Mouse (Mus musculus): Measurements from ENCODE around the gene D17Wsu92e. TPM values are rescaled to one million over a fixed set of nuclear protein-coding genes. Genes with fewer than 3 reads are reported as not detected.
"Not testable (repeated sequence)": the region's sequence is repeated elsewhere in the genome, so short reads cannot be mapped to it uniquely, and the experiment has no call there.

Gene D17Wsu92e
- total RNA-seq (2015) (40.4 and 43.6 TPM in 2 replicates), total RNA-seq (2017) (60.4 and 72.7 TPM in 2 replicates)

DNA sequence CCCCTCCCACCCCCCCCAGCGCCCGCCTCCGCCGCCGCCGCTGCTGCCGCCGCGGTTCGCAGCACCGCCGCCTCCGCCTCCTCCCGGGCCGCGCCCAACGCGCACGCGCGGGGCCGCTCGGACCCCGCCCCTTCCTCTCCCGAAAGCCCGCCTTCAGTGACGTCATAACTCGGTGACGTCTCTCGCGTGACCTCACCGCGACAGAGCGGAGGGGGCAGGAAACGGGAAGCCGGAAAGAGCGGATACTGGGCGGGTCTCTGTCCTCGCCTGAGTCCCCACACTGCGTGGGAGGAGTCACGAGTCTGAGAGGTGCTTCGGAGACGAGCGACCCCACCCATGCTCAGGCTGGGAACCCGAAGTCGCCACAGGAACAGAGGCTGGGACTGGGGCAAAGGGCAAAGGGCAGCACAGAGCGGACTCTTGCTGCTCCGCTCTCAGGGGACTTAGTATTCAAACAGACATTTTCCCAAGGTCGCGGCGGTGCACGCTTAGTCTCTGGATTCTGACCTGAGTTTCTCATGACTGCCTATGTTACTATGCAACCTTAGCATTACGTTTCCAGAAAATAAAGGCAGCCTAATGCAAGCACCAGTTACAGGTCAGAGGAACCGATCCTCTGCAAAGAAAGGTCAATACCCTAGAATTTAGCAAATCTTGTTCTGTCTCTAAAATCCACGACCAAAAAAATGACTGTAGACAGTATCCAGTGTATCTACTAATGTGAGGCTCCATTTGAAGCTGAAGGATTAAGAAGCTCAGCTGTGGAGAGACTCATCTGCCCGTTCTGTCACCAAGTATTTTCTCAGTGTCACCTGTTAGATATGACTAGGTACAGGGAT is at the start of gene D17Wsu92e:
D17Wsu92e (minus strand) TSS at position 81 of the 839 bp plus-strand sequence.
- peak; percentile 90 for ATAC-seq (ENCODE audit: poor library complexity, severe bottlenecking)

DNA sequence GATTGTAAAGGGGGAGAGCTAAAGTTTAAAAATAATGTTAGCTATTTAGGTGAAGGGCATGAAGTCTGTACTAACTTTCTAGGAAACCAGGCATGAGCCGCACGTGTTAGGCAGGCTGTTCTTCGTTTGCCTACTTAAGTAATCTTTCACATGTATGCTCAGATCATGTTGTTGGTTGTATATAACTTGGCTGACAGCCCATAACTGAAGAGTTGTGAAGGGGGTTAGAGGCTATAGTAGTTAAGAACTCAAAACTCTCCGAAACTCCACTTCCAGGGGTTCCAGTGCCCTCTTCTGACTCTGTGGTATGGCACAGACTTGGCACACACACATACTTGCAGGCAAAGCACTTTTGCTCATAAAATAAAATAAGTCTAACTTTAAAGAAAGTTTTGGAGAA is 46.3 kb upstream of the D17Wsu92e start:
- no peak for ATAC-seq (ENCODE audit: poor library complexity, severe bottlenecking)

DNA sequence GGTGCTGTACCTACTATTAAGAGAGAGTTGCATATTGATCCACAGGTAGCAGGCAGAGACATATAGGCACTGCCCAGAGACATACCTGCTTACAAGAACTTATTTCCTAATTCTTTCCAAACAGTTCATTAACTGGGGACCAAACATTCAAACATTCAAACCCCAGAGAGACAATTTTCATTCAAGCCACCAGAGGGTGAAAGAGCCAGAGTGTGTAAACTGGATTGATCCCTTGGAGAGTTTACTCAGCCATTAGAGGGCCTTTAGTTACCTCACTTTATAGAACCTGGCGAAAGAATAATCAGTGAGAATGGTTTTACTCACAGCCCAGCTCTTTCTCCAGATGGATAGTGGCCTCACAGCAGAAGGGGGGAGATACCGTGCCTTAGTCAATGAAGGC is 45.0 kb upstream of the D17Wsu92e start:
- ATAC-seq (ENCODE audit: poor library complexity, severe bottlenecking), result no peak

DNA sequence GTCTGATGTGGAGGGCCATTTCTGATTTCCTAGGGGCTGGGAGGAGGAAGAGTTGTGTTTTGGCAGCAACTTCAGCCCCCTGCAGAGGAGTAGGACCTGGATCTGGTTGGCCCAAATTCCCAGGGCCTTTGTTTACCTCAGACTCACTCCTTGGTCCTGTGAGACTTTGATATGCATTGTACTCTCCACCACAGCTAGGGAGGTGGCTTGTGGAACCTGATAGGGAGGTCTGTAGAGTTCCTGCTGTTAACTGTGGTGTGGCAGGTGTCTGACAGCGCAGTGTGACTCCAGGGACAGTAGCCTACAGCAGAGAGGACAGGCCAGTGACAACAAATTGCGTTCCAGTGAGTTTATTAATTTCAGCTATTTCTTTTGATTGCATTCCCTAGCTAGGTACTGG is 38.7 kb upstream of the D17Wsu92e start:
- ATAC-seq (ENCODE audit: poor library complexity, severe bottlenecking), result no peak

DNA sequence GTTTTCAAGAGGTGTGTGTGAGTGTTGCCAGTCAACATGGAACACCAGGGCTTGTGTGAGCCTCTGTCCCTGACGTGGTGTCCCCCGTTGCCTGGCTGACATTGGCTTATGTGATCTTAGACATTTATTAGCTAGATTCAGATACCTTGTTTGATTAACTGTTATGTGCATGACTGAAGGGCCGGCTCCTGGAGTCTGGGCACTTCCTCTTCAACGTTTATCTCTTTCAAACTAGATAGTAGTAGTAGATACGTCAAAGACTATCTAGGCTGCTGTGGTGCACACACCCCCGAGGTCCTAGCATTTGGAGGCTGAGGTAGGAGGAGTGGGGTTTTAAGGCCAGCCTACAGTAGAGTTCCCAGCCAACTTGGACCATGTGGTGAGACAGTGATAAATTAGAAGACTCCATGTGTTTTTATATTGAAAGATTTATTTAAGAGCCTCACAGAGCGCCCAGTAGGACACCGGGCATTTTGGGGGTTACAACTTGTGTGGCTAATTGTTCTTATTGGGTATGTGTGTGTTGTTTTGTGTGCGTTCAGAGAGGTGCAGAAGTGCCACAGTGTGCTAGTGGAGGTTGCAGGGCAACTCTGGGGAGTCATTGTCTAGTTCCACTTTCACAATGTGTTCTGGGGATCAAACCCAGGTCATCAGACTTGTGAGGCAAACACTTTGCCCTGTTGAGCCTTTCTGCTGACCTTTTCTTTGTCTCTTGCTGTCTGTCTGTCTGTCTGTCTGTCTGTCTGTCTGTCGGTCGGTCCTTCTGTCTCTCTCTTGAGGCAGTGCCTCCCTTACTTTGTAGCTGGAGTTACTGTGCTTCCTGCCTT is 37.4 kb upstream of the D17Wsu92e start:
- ATAC-seq (ENCODE audit: poor library complexity, severe bottlenecking), result peak; percentile 33

DNA sequence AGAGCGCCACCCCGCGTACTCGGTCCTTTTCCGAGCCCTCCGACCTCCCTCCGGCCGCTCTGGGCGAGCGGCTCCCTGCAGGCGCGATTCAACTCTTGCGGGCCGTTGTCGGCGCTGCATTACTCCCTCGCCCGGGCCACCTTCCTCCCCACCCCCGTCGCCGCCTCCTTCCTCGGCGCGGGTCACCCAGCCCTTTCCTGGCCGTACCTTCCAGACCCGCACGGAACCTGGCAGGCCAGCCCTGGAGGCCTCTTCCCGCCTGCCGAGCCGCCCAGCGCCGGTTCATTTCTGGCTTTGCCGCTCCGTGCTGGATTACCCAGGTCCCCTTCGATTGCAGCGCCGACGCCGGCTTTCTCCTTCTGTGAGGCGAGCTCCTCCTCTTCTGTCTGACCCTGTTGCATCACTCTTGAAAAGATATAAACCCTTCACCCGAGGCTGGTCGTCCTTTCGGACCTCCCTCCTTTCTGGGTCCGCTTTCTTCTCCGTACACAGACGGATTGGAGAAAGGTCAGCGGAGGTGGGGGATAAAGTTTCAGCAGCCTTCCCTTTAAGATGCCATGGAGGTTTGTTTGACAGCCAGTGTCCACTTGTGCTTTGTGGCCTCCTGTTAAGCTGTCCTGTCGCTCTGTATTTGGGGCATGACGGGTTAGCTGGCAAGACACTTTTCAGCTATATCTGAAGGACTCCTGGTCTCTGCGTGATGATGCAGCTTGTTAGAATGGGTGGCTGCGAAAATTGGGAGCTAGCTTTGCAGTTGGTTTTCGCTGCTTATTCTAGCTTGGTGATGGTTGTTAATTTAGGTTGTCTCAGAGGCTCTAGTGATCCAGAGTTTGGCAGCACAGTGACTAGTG is 36.6 kb upstream of the D17Wsu92e start:
- ATAC-seq (ENCODE audit: poor library complexity, severe bottlenecking), result peak; percentile 41

DNA sequence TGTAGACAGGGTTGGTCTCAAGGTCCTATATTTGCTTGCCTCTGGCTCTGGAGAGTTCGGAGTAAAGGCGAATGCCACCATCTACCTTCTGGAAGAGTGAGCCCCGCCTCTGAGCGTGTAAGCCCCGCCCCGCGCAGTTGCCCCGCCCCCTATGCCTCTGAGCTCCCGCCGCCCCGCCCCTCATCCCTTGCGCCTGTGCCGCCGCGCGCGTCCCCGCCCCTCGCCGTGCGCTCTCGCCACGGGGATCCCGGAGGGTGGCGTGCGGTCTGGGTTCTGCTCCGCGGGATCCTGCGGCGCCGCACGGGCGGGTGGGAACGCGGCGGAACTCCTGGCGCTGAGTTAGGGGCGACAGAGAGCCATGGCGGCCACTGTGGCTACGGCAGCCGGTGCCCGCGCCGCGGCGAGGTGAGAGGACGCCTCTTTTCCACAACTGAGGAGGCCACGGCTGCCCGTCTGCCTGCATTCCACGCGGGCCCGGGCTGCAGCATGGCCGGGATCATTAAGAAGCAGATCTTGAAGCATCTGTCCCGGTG is 35.9 kb upstream of the D17Wsu92e start, which contains the start of gene Uhrf1bp1:
Uhrf1bp1 (plus strand) TSS at position 177 of the 533 bp plus-strand sequence.
- peak; percentile 87 for ATAC-seq (ENCODE audit: poor library complexity, severe bottlenecking)

DNA sequence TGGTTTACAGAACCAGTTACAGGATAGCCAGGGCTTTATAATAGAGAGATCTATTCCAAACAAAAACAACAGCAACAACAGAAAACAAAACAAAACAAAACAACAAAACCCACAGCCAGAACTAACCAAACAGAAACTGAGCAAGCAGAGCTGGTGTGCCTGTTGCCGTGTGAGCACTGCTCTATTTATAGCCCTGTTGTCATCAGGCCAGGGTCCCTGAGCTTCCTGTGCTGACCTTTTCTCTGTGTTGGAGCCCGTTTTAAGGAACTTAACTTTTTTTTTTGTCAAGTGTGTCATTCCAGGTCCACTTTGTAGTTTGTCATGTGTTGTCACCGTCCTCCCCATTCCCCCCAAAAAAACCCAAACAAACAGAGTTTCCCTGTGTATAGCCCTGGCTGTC is 30.6 kb upstream of the D17Wsu92e start:
- ATAC-seq (ENCODE audit: poor library complexity, severe bottlenecking), result 0 out of 2 replicates have a peak, but pooled peaks have one; percentile 49

DNA sequence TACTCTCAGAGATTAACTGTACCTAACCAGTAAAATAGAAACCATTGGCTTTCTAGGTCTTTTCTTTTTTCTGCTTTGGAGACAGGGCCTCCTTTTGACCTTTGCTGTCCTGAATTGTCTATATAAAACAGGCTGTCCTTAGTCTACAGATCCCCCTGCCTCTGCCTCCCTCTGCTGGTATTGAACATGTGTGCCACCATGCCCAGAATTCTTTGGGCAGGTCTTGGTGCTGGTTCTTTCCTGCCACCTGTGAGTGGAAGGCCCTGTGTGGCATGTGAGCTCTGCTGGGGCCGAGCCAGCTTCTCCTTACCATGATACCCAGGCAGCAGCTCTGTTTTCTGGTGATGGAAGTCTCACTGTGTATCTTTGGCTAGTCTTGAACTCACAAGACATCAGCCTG is 27.9 kb upstream of the D17Wsu92e start:
- ATAC-seq (ENCODE audit: poor library complexity, severe bottlenecking), result no peak

DNA sequence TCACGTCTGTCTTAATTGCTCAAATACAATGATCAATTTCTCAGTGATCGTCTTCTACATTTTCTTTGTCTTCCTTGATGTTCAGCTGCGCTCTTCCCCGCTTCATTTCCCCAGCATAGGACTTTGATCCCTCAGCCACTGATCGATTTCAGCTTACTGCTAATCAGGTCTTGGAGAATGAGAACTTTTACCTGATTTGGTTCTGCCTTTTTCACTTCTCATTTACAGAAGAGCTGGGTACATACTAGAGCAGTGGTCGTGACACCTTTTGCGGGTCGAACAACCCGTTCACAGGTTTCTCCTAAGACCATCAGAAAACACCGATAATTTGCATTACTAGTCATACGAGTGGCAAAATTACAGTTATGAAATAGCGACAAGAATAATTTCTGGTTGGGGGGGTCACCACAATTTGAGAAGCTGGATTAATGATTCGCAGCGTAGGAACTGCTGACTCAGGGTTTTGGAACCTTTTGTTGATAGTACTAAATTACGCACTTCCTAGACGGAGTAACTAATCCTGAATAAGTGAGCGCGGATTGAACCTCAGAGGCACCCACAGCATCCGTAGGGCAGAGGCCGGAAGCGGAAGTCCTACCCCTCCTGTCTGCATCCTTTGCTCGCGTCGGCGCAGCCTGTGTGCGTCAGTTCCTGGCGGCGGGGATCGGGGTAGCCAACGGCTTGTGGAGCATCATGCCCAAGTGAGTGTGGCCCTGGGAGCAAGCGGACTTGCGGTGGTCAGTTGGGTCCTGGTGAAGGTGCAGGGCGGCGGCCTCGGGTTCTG is 19.2 kb upstream of the D17Wsu92e start:
- peak; percentile 100 for ATAC-seq (ENCODE audit: poor library complexity, severe bottlenecking)

DNA sequence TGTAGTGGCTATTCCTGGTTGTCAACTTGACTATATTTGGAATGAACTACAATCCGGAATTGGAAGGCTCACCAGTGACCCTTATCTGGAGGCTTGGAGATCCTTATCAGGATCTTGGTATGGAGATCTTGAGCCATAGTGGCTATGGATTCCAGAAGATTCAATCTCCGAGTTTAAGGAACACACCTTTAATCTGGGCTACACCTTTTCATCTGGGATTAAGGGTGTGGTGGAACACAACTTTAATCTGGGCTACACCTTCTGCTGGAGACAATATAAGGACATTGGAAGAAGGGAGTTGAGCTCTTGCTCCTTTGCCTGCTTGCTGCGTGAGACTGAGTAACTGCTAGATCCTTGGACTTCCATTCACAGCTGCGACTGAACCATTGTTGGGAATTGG is 17.4 kb upstream of the D17Wsu92e start, which contains the start of gene Snrpc:
Snrpc (plus strand) TSS at position 301 of the 400 bp plus-strand sequence.
- not testable (repeated sequence) for ATAC-seq (ENCODE audit: poor library complexity, severe bottlenecking)

DNA sequence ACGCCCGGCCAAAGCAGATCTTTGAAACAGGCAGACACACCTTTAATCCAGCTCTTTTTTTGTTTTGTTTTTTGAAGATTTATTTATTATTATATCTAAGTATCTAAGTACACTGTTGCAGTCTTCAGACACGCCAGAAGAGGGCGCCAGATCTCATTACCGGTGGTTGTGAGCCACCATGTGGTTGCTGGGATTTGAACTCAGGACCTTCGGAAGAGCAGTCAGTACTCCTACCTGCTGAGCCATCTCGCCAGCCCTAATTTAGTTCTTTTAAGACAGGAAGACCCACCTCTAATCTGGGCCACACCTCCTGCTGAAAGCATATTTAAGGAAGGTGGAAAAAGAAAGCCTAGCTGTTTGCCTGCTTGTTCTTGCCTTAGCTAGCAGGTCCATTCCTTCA is 10.0 kb upstream of the D17Wsu92e start:
- no peak for ATAC-seq (ENCODE audit: poor library complexity, severe bottlenecking)

DNA sequence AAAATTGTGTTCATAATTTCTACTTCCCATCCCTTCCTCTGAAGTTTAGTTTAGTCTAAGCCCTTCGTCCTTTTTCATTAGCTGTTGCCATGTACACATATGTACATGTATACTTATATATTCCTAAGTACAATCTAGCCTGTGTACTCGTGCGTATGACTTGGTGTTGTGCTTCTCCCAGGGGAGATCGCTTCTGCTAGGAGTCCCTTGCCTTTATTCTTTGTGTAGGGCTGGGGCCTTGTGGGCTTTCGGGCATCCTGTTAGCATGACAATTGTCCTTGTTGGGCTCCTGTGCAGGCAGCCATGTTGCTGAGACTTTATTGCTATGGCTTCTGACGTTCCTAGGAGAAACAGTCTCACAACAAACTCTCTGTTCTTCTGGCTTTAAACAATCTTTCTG is 7.1 kb upstream of the D17Wsu92e start:
- ATAC-seq (ENCODE audit: poor library complexity, severe bottlenecking), result no peak

DNA sequence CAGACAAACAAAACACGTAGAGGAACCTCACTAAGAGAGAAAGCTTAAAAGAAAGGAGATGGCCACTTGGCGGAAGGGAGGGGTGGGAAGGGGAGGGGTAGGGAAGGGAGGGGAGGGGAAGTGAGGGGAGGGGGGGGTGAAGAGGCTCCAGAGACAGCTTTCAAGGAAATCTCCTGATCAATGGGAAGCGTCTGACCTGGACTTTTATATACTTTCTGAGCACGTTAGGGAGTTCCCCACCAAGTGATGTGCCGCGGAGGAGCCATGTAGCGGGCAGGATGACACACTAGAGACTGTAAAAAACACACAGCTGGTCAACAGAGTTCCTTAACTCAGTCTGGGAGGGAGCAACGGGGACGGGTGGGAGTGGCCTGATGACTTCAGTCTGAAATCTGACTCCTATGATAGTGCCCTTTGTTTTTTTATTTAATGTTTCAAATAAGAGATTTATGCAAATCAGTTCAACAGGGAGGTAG is 6.5 kb upstream of the D17Wsu92e start:
- ATAC-seq (ENCODE audit: poor library complexity, severe bottlenecking), result no peak

DNA sequence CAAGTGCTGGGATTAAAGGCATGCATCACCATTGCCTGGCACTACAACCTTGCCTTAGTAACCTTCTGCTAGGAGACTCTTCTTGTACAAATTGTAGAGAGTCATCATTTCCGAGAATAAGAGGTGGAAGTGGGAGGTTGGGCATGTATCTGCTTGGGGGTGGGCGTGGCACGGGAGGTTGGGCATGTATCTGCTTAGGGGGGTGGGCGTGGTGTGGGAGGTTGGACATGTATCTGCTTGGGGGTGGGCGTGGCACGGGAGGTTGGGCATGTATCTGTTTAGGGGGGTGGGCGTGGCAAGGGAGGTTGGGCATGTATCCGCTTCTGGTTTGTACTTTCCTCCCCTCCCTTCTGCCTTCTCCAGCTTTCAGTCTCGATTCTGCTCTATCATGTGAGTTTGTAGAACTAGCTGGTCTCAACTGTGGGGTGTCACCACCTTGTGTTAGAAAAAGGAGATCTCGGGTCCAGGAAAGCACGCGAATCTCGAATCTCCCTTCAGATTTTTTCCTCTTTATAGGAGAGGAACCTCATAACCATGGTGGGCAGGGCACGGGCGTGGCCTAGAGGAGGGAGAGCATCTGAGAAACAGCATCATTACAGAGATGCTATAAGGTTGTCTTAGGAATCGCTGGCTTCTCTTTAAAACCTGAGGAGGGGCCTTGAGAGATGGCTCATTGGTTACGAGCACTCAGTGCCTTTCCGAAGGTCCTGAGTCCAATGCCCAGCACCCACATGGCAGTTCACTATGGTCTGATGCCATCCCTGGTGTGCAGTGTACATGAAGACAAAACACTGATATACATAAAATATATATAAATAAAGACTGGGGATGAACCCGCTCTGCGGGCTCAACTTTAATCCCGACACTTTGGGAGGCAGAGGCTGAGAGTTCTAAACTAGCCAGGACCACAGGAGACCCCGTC is 5.8 kb upstream of the D17Wsu92e start:
- ATAC-seq (ENCODE audit: poor library complexity, severe bottlenecking), result peak; percentile 93

DNA sequence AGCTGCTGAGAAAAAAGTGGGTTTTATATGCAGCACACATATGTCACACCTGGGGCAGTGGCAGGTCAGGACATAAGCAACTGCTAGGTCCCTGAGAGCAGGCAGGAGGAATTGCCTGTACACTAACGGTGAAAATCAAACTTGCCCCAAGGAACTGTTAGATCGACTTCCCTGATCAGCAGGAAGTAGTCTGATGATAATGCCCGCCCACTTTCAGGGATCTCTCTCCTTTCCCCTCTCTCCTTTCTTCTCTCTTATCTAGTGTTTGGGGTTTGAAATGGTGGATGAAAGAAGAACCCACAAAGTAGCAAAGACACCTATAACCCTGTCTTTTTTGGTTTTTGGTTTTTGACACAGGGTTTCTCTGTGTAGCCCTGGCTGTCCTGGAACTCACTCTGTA is 5.1 kb upstream of the D17Wsu92e start:
- ATAC-seq (ENCODE audit: poor library complexity, severe bottlenecking), result no peak

DNA sequence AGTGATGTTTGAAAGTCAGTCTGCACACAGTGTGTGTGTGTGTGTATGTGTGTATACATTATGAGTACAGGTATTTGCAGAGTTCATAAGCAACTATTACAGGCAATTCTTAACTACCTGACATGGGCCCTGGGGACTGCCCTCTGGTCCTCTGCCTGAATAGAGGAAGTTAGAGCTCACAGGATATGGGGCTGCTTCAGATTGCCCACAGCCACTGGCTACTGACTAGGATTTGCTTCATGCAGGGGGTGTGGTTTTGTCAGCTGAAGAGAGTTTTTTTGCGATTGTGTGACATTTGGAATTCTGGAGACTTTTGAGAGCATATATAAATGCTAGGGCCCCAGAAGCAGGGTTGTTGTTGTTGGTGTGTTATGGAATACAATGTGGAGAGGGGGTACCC is 4.5 kb upstream of the D17Wsu92e start:
- peak; percentile 43 for ATAC-seq (ENCODE audit: poor library complexity, severe bottlenecking)

DNA sequence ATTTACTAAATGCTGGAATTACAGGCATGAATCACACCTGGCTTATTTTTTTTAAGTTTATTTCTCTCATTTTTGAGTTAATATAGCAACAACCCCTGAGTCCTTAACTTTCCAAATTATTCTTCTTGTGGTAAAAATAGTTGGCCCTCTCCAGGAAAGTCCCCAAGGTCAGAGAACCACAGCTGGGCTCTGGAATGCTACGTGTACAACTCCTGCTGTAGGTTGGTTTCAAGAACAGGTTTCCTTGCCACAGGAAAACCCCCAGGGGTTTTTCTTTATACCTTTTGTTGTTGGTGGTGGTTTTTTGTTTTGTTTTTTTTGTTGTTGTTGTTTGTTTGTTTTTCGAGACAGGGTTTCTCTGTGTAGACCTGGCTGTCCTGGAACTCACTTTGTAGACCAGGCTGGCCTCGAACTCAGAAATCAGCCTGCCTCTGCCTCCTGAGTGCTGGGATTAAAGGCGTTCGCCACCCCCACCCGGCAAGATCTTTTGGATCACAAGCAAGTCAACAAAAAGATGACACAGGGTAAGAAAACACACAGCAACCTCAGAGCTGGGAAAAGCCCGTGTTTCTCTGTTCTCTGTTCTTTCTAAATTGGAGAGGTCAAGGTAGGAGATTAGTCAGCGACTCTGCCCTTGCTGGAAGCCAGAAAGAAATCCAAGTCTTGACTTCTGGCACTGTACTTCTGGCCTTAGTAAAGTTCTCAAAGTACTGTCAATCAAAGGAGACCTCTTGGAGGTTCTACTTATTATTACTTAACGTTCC is 2.9 kb upstream of the D17Wsu92e start:
- no peak for ATAC-seq (ENCODE audit: poor library complexity, severe bottlenecking)

Measured in megakaryocyte, adult 5-6 weeks (primary cell).